16 mouse cellular contexts compared by ENCODE assay signal in genomic region chr8:45480886-45481285, GRCm38 (mm10). TPM values are rescaled to one million over a fixed set of nuclear protein-coding genes. Genes with fewer than 3 reads are reported as not detected.
DNase-seq lines count a peak whose midpoint lies in the region.
"Had no signal": no experiment of that assay in that cellular context is flagged by ENCODE, and none has a peak within 500 bp of the region (broad histone marks: within the 10 kb centered on the region; RNA-seq: fewer than 3 reads in every experiment).

No protein-coding gene starts in this region.

- peak; percentile 58 to 77 for DNase-seq in adrenal gland, adult (ENCODE audit: inconsistent age in 2 of 2, low spot score in 1 of 2)
- no peak for DNase-seq in adrenal gland, postnatal 4 days (ENCODE audit: low spot score in 2 of 2)
- peak; percentile 53 for DNase-seq in 3T3-L1 (ENCODE audit: low read depth, low spot score)
- peak; percentile 26 for DNase-seq in adrenal gland, postnatal 10 days
- peak; percentile 9 for DNase-seq in brain, adult 2 months (ENCODE audit: low read depth, low spot score)
- DNase-seq in lung, postnatal 4 days: no peak
- DNase-seq in lung, postnatal 14 days: no peak
- DNase-seq: B cell, adult 2 months; cerebellum, adult 18-20 months; cerebellum, adult 9-10 months; cerebellum, postnatal 14 days; forebrain, postnatal 0 days; gastrocnemius, adult 2 months; gastrocnemius, postnatal 14 days; heart, adult 11 months had no signal

RNA-seq across cellular contexts. Expression of gene Sorbs2, which starts 26.7 kb away (rescaled TPM):
- 10 to 100 TPM; 88.1 TPM for total RNA-seq in adrenal gland, postnatal 4 days (2021)
- 10 to 100 TPM; 69.1 to 83.1 TPM for total RNA-seq in adrenal gland, postnatal 10 days (2021)
- total RNA-seq: MEL had no signal

Comparison
In these comparisons a context has a peak if more than half of its experiments do, and no peak if none do; other contexts are left out.
1. DNase-seq: peak in adrenal gland, adult (2 of 2), 3T3-L1 (single experiment), adrenal gland, postnatal 10 days (single experiment) and brain, adult 2 months (single experiment); none in adrenal gland, postnatal 4 days (0 of 2), lung, postnatal 4 days (0 of 2) and lung, postnatal 14 days (single experiment).